Mouse (Mus musculus) limb, embryonic 11.5 days (tissue): ENCODE results near the gene Tmem121b. TPM values are rescaled to one million over a fixed set of nuclear protein-coding genes. Genes with fewer than 3 reads are reported as not detected.
A peak's percentile ranks its signal among the peaks of the same experiment; 100 is the strongest.

Experiments used
- ATAC-seq: fragments of 200-750 bp; cut with Nextera tagmentation; 2 replicates; pipeline ENCODE4 v1.8.0; 2017; ENCODE audit warnings: low read depth; ENCODE audit not compliant: insufficient number of reproducible peaks, low FRiP score, low TSS enrichment
- DNase-seq: peaks from one replicate; pipeline ENCODE4 v3.0.0-alpha.2; 2015; ENCODE audit warnings: low spot score
- H3K27ac ChIP-seq: fragments of 300-500 bp; sonication (generic); replicated peaks from 2 replicates; pipeline ENCODE4 v1.5.1; 2014; ENCODE audit warnings: low read depth, mild to moderate bottlenecking, low read length
- H3K27me3 ChIP-seq: fragments of 300-500 bp; sonication (generic); 2 replicates; pipeline ENCODE4 v1.6.1; 2014; ENCODE audit warnings: mild to moderate bottlenecking, low read length, mixed read lengths; ENCODE audit not compliant: control insufficient read depth, insufficient read depth
- H3K36me3 ChIP-seq: fragments of 300-500 bp; sonication (generic); 2 replicates; pipeline ENCODE4 v1.6.1; 2014; ENCODE audit warnings: mild to moderate bottlenecking, low read length, moderate library complexity, mixed read lengths; ENCODE audit not compliant: control insufficient read depth, insufficient read depth
- H3K4me1 ChIP-seq: fragments of 300-500 bp; sonication (generic); 2 replicates; pipeline ENCODE4 v1.6.1; 2014; ENCODE audit warnings: low read length, mixed read lengths; ENCODE audit not compliant: control insufficient read depth, insufficient read depth
- H3K4me2 ChIP-seq: fragments of 300-500 bp; sonication (generic); 2 replicates; pipeline ENCODE4 v1.6.1; 2014; ENCODE audit warnings: low read depth, mild to moderate bottlenecking, moderate library complexity; ENCODE audit not compliant: severe bottlenecking
- H3K4me3 ChIP-seq: fragments of 300-500 bp; sonication (generic); 2 replicates; pipeline ENCODE4 v1.5.1; 2014; ENCODE audit warnings: low read depth, low read length
- H3K9ac ChIP-seq: fragments of 300-500 bp; sonication (generic); 2 replicates; pipeline ENCODE4 v1.6.1; 2014; ENCODE audit warnings: mild to moderate bottlenecking, low read length
- H3K9me3 ChIP-seq: fragments of 300-500 bp; sonication (generic); 2 replicates; pipeline ENCODE4 v1.6.1; 2016; ENCODE audit warnings: low read length; ENCODE audit not compliant: control insufficient read depth
- WGBS: fragments of 180-500 bp; shearing (Covaris S2); extraction: QIAGEN DNeasy Blood & Tissue Kit; methylation state at CpG from one replicate; pipeline ENCODE4 v1.1.7; 2014; 5-methylcytosine and 5-hydroxymethylcytosine counted together
- polyA plus RNA-seq: library from polyadenylated mRNA; unstranded; fragments of >200 nt; fragmentation: Nextera tagmentation; extraction: Ambion mirVana; gene quantifications from 2 replicates; pipeline ENCODE4 v1.2.1, GENCODE M21; 2014

Tmem121b gene
- 0.14 and 0.15 TPM in 2 replicates for polyA plus RNA-seq

DNA sequence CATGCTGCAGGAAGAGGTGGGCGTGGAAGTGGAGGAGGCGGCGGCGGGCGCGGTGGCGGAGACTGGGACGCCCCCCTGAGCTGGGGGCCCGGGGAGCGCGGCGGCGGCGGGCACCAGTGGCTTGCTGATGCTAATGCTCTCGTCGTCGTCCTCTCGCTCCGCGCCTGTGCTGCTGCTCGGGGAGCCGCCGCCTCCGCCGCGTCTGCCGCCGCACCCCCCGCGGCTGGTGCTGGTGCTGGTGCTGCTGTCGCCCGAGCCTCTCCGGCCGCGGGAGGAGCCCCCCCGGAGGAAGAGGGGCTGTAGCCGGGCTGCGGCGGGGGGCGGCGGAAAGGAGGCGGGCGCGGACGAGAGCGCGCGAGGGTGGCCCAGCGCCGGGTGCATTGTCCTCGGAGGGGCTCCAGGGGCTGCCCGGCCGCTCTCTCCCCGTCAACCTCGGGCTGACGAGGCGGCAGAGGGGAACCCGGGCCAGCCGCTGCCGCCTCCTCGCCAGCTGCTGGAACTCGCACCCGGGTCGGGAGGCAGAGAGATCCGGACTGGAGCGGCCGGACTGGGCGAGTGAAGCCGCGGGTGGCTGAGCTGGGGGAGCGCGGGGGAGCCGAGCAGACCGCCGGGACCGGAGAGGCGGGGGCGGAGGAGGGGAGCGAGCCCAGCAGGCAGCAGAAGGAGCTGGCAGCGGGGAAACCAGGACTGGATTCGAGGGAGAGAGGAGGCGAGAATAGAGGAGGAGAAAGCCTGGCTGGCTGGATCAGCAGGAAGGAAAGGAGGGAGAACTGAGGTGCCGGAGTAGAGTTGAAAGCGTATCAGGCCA lies at the start of gene Tmem121b:
Gene Tmem121b (minus strand): TSS at position 434 of the 808 bp plus-strand sequence.
- WGBS: under 1% methylated on average over 69 of the region's 84 CpGs
- peak within 1 kb of the TSS; percentile 72 for H3K4me3 ChIP-seq
- peak; percentile 61 for ATAC-seq
- no peaks in the 10 kb centered on the region for H3K36me3 ChIP-seq
- peaks cover 29% of the 10 kb centered on the region for H3K27me3 ChIP-seq
- H3K27ac ChIP-seq: no peak within 1 kb of the TSS
- H3K4me2 ChIP-seq: peak within 1 kb of the TSS; percentile 99
- H3K9ac ChIP-seq: peak within 1 kb of the TSS; percentile 63
- no peaks in the 10 kb centered on the region for H3K9me3 ChIP-seq
- DNase-seq: peak; percentile 84
- H3K4me1 ChIP-seq: peaks cover 15% of the 10 kb centered on the region

GRCm38 (mm10) chr6:120542061-120542460 lies 48.5 kb upstream of the Tmem121b start:
- H3K9me3 ChIP-seq: no peaks in the 10 kb centered on the region
- ATAC-seq: no peak
- H3K4me3 ChIP-seq: no peak overlapping the region
- WGBS: 7% methylated on average over 1 of the region's 1 CpGs
- H3K4me1 ChIP-seq: peaks cover 5% of the 10 kb centered on the region; the same call in 1 of the 2 replicates
- no peaks in the 10 kb centered on the region for H3K27me3 ChIP-seq
- no peak overlapping the region for H3K4me2 ChIP-seq
- DNase-seq: peak; percentile 35
- H3K9ac ChIP-seq: no peak overlapping the region
- H3K36me3 ChIP-seq: no peaks in the 10 kb centered on the region
- no peak overlapping the region for H3K27ac ChIP-seq

- no peaks in the 10 kb centered on the region for H3K27me3 ChIP-seq
- H3K4me2 ChIP-seq: no peak overlapping the region
- ATAC-seq: no peak
- H3K36me3 ChIP-seq: no peaks in the 10 kb centered on the region
- H3K4me3 ChIP-seq: no peak overlapping the region
- 36% methylated on average over 2 of the region's 2 CpGs for WGBS
- H3K9ac ChIP-seq: no peak overlapping the region
- no peak overlapping the region for H3K27ac ChIP-seq
- no peak for DNase-seq
- no peaks in the 10 kb centered on the region for H3K9me3 ChIP-seq
- H3K4me1 ChIP-seq: peaks cover 5% of the 10 kb centered on the region; the same call in 1 of the 2 replicates
Observed at GRCm38 (mm10) chr6:120541386-120541785, 47.8 kb upstream of the Tmem121b start.

DNA sequence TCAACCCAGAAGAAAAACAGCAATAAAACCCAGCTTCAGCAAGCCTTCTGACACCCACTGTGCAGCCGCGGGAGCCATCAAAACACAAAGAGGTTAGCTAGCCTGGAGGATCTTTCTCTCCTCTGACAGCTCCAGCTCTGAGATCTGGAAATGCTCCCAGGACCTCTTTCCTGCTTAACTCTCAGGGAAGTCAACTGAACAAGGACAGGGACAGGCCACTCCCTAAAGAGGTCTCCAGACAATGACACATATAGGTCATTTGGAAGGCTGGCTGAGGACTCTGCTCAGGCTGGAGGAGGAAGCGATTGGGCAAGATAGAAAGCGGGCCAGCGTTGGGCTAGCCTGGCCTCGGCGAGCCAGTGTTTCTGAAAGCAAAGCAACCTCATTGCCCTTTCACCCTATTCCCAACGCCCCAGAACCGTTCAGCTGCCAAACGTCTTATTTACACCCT lies 46.2 kb upstream of the Tmem121b start:
- Histone ChIP-seq H3K9ac (no peak overlapping the region), H3K9me3 (no peaks in the 10 kb centered on the region)
- DNase-seq: no peak

DNA sequence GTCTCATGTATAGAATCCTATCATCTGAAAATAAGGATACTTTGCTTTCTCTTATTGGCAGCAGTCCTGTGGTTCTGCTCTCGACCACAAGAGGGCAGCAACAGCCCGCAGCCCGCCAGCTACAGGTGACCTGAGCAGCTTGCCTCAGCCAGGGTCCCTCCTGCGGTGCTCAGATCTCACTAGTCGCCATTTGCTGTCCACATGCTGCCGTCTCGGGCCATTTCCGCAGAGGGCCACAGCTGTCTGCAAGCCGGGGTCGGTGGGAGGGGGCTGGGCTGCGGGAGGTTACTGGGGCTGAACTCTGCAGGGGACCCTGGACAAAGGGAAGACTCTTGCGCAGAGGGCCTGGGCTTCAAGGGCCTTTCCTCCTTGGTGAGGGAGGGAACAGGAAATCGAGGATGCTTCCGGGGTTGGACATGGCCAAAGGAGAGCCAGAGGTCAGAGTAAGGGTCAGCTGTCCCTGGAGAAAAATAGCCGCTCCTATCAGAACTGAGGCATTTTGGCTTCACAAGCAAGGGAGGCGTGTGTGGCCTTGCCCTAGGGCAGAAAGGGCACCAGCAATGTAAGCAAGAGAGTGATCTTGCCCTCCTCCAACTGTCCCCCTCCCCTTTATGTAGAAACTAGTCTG lies 45.6 kb upstream of the Tmem121b start:
- peak; percentile 95 for DNase-seq
- no peaks in the 10 kb centered on the region for H3K27me3 ChIP-seq
- peak; percentile 92 for ATAC-seq
- H3K4me2 ChIP-seq: peak overlapping the region; percentile 42
- peaks cover 5% of the 10 kb centered on the region; the same call in 1 of the 2 replicates for H3K4me1 ChIP-seq
- no peaks in the 10 kb centered on the region for H3K36me3 ChIP-seq
- H3K4me3 ChIP-seq: peak overlapping the region; percentile 17; the same call in 1 of the 2 replicates
- peak overlapping the region; percentile 68; the same call in 1 of the 2 replicates for H3K27ac ChIP-seq
- WGBS: under 1% methylated on average over 16 of the region's 16 CpGs
- no peaks in the 10 kb centered on the region for H3K9me3 ChIP-seq
- peak overlapping the region; percentile 50; the same call in 1 of the 2 replicates for H3K9ac ChIP-seq

More for the DNA sequence above, 46.2 kb upstream of the Tmem121b start:
- Histone ChIP-seq H3K4me1 (peaks cover 5% of the 10 kb centered on the region; the same call in 1 of the 2 replicates), H3K27ac (peak overlapping the region; percentile 68; the same call in 1 of the 2 replicates), H3K4me2 (no peak overlapping the region), H3K36me3 (no peaks in the 10 kb centered on the region), H3K4me3 (no peak overlapping the region), H3K27me3 (no peaks in the 10 kb centered on the region)
- WGBS: 41% methylated on average over 10 of the region's 10 CpGs
- no peak for ATAC-seq

DNA sequence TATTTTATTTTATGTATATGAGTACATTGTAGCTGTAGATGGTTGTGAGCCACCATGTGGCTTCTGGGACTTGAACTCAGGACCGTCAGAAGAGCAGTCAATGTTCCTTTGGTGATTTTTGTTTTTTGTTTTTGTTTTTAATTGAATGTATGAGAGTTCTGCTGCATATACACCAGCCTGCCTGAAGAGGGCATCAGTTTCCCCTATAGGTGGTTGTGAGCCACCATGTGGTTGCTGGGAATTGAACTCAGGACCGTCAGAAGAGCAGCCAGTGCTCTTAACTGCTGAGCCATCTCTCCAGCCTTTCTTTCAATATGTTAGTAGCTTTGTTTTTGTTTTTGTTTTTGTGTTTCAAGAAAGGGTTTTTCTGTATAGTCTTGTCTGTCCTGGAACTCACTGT lies 42.7 kb upstream of the Tmem121b start:
- no peak overlapping the region for H3K9ac ChIP-seq
- no peak for DNase-seq
- WGBS: 89% methylated on average over 2 of the region's 2 CpGs
- no peaks in the 10 kb centered on the region for H3K27me3 ChIP-seq
- no peak overlapping the region for H3K4me2 ChIP-seq
- H3K4me3 ChIP-seq: no peak overlapping the region
- ATAC-seq: no peak
- peaks cover 5% of the 10 kb centered on the region; the same call in 1 of the 2 replicates for H3K4me1 ChIP-seq
- no peak overlapping the region for H3K27ac ChIP-seq
- no peaks in the 10 kb centered on the region for H3K36me3 ChIP-seq
- no peaks in the 10 kb centered on the region for H3K9me3 ChIP-seq

DNA sequence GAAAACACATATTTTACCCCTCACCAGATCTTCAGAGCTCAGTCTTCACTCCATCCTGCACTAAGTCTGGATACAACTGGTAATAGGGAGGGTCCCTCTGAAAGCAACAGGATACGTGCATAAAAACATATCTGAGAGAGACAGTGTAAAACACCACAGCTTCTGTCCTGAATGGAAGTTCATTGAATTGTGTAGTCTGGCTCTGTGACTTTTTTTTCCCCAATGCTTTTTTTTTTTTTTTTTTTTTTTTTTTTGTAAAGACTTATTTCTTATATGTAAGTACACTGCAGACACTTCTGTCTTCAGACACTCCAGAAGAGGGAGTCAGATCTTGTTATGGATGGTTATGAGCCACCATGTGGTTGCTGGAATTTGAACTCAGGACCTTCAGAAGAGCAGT lies 39.0 kb upstream of the Tmem121b start:
- WGBS: 82% methylated on average over 1 of the region's 1 CpGs
- Histone ChIP-seq H3K27me3 (no peaks in the 10 kb centered on the region), H3K9ac (no peak overlapping the region), H3K4me2 (no peak overlapping the region), H3K9me3 (no peaks in the 10 kb centered on the region), H3K4me3 (no peak overlapping the region), H3K27ac (no peak overlapping the region), H3K4me1 (peaks cover 3% of the 10 kb centered on the region), H3K36me3 (no peaks in the 10 kb centered on the region)
- DNase-seq: no peak
- ATAC-seq: no peak
